Mouse (Mus musculus) spleen, adult 18-20 months (tissue): ENCODE results near the gene Ptpn9.
A peak's percentile ranks its signal among the peaks of the same experiment; 100 is the strongest.
"Not testable (repeated sequence)": the region's sequence is repeated elsewhere in the genome, so short reads cannot be mapped to it uniquely, and the experiment has no call there.

Source experiments
- DNase-seq, 2 experiments: peaks; one replicate each; pipeline ENCODE4 v3.0.0; 2022; ENCODE audit warnings: mixed read lengths in 2 of 2

Gene Ptpn9

GRCm38 (mm10) chr9:56994286-56995197 lies at the start of gene Ptpn9:
Gene Ptpn9 (plus strand): TSS chr9:56994923.
- DNase-seq = peak; percentile 77 to 86

DNA sequence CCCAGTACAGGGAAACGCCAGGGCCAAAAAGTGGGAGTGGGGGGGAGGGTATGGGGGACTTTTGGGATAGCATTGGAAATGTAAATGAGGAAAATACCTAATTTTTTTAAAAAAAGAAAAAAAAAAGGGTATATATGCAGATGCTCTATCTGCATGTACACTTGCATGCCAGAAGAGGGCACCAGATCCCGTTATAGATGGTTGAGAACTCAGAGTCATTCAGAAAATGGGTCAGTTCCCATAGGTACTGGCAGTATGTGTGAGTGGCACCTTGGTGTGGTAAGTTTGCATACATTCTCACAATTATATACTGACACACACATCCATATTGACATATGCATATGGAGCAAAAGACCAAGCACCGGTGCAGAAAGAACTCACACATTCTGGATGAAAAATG lies 47.2 kb upstream of the Ptpn9 start:
- peak in 1 of 2 experiments; percentile 51 for DNase-seq

GRCm38 (mm10) chr9:56948699-56949098 lies 46.0 kb upstream of the Ptpn9 start:
- not testable (repeated sequence) for DNase-seq

- DNase-seq = no peak
These were observed 45.0 kb upstream of the Ptpn9 start for GRCm38 (mm10) chr9:56949767-56950166.

DNA sequence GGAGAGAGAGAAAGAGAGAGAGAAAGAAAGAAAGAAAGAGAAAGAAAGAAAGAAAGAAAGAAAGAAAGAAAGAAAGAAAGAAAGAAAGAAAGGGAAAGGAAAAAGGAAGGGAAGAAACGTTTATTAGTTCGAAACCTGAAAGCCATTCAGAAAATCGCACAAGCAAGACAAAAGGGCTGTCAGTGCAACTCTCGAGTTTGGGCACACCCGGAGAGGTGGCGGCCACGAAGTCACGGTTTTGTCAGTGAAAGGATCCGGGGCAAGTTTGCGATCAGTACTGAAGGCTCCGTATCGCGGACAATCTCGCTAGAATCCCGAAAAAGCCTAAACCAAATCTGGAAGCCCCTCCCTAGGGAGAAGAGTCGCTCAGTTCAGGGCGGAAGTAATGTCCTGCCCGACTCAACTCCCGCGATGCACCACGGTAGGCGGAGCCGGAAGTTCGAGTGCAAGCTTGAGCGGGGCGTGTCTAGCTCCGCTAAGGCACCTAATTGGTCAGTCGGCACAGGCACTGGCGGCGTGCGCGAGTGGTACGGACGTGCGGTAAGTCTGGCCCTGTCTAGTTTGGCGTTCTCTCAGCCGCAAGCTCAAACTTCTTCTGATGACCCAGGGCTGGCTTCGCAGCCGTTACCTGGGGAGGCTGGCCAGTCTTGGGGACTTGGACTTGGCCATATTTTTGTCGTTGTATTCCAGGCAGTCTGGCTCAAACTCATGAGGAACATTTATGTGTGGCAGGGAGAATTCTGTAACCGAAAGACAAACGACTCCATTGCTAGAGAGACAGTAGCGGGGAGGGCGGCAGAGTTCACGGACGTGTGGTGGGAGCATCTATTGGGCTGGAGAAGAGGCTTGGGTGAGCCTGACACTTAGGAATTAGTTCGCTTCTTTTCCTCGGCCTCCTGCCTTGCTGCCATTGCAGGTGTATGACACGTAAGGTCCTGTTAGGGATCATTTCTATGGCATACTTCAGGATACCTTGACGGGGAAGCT lies 44.0 kb upstream of the Ptpn9 start, which contains the start of gene Snupn:
Gene Snupn (plus strand): TSS at position 465 of the 987 bp plus-strand sequence.
- DNase-seq = peak; percentile 94

DNA sequence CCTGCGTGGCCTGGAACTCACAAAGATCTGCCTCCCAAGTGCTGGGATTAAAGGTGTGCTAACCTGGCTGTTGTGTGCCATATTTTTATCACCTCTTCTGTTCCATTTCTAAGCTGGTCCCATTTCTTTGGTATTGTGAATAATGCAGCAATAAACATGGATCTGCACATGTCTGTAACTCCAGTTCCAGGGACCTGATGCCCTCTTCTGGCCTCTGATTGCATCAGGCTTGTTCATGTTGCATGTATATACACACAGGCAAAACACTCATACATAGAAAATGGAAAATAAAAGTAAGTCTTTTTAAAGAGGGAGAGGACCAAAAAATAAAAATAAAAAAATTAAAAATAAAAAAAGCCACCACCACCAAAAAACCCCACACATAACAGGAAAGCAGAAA lies 41.2 kb upstream of the Ptpn9 start:
- DNase-seq = no peak

DNA sequence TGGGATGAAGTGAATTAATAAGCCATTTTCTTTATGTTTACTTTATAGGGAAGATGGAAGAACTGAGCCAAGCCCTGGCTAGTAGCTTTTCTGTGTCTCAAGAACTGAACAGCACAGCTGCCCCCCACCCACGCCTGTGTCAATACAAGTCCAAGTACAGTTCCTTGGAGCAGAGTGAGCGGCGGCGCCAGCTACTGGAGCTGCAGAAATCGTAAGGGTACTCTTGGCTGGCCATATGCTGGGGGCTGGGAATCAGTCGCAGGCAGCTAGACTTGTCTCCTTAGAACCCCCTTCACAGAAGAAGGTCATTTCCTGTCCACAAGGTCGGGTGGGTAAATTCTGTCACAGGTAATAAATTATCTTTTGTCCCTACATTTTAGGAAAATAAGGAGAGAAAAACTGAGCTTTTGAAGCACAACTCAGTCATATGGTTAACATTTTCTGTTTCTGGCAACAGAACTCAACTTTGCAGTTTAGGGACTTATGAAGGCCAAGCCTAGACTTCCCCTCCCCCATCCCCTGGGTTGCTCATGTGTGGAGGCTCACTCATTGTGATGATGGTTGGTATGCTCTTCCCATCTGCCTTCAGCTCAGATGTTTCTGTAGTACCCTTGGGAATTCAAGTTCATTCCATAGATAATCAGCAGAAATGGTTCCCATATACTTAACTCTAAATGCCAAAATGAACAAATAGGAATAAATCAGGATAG lies 37.6 kb upstream of the Ptpn9 start:
- DNase-seq = no peak

GRCm38 (mm10) chr9:56958689-56959088 lies 36.0 kb upstream of the Ptpn9 start:
- DNase-seq = no peak

- DNase-seq = no peak
These were observed 33.1 kb upstream of the Ptpn9 start for GRCm38 (mm10) chr9:56961591-56961990.

DNA sequence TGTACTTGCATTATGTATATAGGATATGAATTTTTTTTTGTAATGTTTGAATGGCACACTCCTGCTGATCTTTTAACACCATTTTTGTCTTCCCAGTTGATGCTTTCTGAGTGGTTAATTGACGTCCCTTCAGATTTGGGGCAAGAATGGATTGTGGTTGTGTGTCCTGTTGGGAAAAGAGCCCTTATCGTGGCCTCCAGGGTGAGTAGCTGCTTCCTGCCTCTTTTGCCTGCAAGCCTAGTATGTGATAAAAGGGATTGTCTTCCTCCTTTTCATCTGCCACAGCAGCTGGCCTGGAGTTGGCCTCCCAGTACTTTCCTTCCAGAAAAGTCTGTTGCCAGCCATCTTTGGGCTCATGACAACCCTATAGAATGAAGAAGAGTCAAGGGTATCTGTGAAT lies 24.6 kb upstream of the Ptpn9 start:
- no peak for DNase-seq

- no peak for DNase-seq
These were observed 20.7 kb upstream of the Ptpn9 start for GRCm38 (mm10) chr9:56973960-56974524.

DNA sequence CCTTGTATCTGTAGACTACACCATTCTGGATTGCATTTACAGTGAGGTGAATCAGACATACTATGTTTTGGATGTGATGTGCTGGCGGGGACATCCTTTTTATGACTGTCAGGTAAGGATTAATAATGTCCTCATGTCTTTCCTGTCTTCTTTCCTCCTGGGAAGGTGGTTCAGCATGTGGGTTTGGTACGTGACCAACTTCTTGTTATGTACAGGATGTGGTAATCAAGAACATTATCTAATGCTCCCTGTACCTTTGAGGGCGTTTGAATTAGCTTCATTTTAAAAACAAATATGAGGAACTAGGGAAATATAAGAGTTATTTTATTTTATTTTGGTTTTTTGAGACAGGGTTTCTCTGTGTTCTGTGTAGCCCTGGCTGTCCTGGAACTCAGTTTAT lies 19.5 kb upstream of the Ptpn9 start:
- DNase-seq = no peak

GRCm38 (mm10) chr9:56980186-56980585 lies 14.5 kb upstream of the Ptpn9 start:
- no peak for DNase-seq

- no peak for DNase-seq
These were observed 13.2 kb upstream of the Ptpn9 start for GRCm38 (mm10) chr9:56981502-56981901.

GRCm38 (mm10) chr9:56995198-56996027 lies 690 bp downstream of the Ptpn9 start:
- DNase-seq = peak; percentile 41 to 64

DNA sequence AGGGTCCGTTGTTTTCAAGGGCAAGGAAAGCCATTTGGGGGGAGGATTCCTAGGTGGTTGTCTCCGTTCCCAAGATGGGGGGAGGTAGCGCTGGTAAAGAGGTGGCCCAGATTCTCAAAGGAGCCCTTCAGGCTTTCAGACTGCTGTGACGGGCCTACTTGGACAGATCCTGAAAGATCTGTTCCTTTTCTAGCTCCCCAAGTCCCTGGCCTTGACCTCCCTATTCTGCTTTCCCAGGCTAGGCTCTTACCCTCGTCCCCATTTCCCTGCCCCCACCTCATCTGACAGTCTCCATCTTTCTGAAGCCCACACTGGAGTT lies 1.3 kb downstream of the Ptpn9 start:
- DNase-seq = peak in 1 of 2 experiments; percentile 5

DNA sequence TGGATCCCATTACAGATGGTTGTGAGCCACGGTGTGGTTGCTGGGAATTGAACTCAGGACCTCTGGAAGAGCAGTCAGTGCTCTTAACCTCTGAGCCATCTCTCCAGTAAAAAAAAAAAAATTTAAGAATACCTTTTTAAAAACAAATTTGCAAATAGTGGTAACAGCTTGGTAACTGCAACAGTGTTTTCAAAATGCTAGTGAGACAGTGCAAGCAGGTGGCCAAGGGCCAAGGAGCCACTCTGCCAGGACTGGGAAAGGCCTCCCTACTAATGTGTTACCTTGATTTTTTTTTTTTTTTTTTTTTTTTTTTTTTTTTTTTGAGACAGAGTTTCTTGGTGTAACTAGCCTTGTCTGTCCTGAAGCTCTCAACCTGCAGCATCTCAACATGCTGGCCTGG lies 2.5 kb downstream of the Ptpn9 start:
- DNase-seq = not testable (repeated sequence)

DNA sequence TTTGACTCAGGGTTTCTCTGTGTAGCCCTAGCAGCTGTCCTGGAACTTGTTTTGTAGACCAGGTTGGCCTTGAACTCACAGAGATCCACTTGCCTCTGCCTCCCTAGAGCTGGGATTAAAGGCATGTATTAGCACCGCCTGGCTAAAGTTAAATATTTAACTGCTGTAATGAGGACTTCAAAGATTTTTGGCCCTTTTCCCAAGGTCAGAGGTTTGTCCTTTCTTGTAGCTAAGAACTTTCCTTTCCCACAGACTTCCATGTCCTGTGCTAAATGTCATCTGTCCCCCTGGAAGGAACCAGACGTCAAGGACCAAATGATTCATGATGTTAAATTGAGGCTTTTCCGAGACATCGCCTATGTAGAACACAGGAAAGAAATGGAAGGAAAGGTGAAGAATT lies 8.3 kb downstream of the Ptpn9 start:
- no peak for DNase-seq

DNA sequence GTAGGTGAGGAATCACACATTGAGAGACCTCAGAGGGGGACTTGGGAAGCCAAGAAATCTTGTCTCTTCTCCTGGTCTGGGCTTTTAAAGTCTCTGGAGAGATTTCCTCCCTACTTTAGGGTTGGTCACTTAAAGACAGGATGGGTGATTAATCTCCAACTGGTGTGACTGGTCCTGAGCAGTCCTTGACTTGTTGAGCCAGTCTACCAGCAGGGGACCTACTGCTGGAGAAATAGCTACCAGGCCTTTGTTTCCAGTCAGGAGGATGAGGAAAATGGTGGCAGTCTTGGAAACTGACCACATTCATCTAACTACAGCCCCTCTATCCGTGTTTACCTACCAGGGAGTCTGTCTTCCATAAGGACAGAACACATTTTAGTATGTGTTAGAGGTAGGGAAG lies 17.7 kb downstream of the Ptpn9 start:
- no peak for DNase-seq

GRCm38 (mm10) chr9:57012895-57013294 lies 18.2 kb downstream of the Ptpn9 start:
- no peak for DNase-seq

GRCm38 (mm10) chr9:57013756-57014155 lies 19.0 kb downstream of the Ptpn9 start:
- no peak for DNase-seq

GRCm38 (mm10) chr9:57014766-57015165 lies 20.0 kb downstream of the Ptpn9 start:
- DNase-seq = no peak
